Mouse (Mus musculus) layer of hippocampus, adult 11-12 months (tissue): ENCODE results near the gene Setd1a.
"Not testable (repeated sequence)": the region's sequence is repeated elsewhere in the genome, so short reads cannot be mapped to it uniquely, and the experiment has no call there.

Experiments used
- DNase-seq: peaks from one replicate; pipeline ENCODE4 v3.0.0; 2022; ENCODE audit warnings: low spot score

The Setd1a gene

DNA sequence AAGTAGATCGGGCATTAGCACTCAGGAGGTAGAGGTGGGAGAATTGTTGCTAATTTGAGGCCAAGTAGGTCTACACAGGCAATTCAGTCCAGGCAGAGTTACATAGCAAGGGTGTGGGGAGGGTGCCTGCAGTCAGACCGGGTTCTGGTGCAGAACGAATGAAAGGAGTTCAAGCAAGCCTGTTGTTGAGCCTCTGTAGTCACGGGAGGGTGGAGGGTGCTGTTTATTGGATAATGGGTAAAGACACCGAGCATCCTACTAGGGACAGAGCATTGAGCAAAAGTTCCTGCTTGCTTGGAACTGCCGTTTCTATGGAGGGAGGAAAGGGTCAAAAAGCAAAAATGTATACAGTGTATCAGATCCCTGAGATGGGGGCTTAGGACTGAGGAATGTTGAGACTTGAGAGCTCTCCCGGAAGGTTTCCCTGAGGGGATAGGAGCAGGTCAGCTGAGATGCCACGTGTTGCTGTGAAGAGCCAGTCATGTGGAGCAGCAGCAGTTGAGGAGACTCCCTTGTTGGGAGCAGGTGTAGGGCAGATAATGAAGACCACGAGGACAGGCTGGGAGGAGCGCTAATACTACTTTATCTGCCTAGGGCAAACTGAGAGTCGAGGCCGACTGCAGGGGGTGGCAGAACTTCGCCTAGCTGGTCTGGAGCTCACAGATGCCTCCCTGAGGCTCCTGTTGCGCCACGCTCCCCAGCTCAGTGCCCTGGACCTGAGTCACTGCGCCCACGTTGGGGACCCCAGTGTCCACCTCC, 9.4 kb upstream of the Setd1a start:
- no peak for DNase-seq

DNA sequence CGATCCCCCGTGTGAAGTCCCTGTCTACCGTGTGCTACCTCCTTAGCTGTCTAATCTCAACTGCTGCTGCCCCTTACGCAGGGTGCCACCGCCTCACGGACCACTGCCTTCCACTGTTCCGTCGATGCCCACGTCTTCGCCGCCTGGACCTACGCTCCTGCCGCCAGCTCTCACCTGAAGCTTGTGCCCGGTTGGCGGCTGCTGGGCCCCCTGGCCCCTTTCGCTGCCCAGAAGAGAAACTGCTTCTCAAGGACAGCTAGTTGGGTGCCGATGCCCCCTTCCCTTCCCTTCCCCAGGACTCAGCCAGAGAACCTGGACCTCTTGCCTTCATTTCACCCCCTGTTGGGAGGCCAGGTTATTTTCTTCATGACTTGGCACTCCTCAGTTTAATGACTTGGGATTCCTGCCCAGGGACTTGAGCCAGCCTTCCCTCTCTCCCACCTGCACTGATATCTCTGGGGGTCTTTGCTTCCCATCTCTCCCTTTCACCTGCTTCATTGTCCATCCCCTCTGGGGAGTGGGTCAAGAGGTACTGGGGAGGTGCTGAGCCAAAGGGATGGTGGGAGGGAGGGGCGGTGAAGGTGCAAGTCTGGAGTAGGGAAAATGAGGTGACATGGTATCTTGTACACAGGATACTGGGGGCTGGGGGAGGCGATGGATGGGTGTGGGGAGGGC, 8.7 kb upstream of the Setd1a start:
- no peak for DNase-seq

DNA sequence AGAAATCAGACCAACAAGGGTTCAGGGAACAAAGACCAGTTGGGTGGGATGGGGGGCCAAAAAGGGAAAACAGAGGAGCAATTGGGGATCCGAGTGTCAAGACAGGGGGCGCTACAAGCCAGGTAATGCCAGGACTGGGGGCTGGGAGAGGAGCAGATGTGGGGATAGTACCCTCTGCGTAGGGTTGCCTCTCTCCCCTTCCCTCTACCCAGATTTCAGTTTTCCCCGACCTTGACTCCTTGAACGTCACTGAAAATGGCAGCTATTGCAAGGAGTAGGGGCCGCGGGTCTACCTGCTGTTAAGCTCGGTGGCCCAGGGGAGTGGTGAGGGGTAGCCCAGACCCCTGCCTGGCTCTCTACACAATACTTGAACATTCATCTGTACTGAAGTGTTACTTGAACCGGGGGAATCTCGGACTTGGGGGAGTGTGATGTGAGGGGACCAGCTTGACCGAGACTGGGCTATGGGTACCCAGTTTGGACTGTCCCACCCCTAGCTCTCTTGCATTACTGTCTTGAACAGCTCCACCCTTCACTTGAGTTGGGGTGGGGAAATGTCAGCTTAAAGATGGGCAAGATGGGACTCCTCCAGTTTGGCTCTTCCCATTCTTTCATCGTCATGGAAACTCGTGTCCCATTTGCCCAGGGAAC, 8.0 kb upstream of the Setd1a start:
- peak; percentile 46 for DNase-seq

DNA sequence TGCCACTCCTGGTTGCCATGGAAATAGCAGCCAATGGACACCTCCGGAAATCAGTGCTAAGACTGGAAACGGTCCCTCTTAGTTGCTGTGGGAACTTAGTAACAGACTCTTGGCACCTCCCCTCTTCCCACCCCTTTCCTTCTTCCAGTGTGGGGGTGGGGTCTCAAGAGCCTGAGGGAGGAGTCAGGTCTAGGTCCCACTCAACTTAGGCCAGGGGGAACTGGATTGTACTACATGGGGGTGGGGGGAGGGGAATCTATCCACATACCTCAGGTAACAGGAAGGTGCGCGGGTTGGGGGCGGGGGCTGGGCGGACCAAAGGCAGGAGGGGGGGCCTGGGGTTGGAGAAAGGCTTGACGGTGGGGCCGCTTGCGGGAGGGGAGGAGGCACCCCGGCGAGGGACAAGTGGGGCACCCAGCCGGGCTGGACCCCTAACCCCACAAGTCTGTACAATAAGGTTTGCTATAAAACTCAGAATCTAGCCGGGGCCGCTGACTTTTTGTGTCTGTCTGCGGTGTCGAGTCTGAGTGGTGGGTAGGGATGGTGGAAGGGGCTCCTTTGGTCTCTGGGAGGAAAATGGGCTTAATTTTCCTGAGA, 7.4 kb upstream of the Setd1a start:
- DNase-seq = peak; percentile 97

DNA sequence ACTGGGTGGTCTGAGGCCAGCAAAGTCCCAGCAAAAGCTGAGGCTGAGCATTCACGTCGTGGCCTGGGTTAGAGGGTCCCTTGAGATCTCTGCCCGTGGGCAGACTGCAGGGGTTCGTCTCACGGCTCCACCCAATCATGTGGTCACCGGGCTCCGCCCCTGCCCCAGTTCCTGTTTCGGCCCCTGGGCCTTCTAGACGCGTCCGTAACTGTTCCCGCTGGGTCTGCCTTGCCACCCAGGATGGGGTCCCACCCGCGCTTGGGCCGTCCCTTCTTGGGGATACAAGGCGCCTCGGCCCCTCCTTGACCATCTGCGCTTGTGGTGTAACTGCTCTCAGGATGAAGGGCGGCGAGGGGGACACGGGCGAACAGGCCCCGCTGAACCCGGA, 6.8 kb upstream of the Setd1a start, which contains the start of gene Orai3:
Gene Orai3, plus strand, starts transcription at position 165 of the 388 bp plus-strand sequence.
- DNase-seq = peak; percentile 86

DNA sequence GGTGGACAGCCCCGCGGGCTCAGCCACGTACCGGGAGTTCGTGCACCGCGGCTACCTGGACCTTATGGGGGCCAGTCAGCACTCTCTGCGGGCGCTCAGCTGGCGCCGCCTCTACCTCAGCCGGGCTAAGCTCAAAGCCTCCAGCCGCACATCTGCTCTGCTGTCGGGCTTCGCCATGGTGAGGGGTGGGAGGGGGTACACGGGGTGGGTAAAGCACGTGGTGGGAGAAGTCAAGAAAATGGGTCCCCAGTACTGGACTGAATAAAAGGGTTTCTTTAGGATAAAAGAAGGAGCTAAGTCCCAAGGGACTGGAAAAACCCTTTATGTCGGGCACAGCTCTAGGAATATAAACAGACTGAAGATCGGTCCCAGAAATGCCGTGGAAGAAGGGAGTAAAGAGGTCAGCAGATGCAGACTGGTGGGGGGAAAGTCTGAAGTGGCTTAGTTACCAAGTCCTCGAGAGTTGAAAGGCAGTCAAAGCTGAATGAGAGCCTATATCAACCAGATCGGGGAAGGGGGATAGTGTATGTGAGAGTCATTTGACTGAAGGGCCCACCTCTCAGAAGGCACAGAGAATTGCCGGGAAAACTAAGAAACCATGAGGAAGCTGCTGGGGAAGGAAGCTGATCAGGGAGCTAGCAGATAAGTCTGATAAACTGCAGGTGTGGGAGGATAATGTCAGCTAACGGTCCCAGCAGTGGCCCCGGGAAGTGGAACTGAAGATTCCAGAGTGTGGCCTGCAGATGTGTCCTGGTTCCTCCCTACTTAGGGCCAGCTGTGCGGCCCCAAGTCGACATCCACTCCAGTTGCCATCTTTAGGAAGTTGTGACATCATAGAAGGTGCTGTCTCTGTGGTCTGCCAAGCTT, 6.2 kb upstream of the Setd1a start:
- no peak for DNase-seq

DNA sequence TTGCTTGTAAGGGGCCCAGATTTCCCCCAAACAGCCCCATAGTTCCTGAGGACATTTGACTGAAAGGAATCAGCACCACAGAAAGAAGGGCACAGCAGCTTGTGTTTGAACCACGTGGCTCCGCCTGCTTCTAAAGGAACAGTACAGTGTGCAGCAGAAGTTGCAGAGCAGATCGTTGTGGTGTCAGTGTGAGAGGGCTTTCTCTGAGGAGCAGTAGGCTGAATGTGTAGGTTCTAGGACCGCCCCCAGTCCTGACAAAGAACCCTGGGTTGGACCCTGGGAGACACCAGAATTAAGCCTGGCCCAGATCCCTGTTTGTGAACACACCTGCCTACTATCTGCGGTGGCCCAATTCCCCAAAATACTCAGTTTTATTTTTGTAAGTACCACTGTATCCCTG, 5.2 kb upstream of the Setd1a start:
- DNase-seq = peak; percentile 59

DNA sequence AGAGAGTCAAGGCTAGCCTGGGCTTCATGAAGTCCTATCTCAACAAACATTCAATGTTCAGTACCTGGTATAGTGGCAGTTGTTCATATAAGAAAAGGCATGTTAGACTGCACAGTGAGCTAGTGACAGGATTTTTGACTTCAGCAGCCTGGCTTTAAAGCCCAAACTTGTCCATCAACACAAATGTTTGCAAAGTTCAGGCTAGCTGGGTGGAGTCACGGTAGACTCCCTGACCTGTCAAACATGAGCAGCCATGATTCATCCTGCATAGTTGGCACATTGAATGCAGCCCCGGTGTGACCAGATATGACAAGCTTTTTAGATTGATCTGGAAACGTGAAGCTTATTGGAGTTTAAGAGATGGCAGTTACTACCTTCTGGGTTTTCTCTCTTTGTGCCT, 4.4 kb upstream of the Setd1a start:
- no peak for DNase-seq

DNA sequence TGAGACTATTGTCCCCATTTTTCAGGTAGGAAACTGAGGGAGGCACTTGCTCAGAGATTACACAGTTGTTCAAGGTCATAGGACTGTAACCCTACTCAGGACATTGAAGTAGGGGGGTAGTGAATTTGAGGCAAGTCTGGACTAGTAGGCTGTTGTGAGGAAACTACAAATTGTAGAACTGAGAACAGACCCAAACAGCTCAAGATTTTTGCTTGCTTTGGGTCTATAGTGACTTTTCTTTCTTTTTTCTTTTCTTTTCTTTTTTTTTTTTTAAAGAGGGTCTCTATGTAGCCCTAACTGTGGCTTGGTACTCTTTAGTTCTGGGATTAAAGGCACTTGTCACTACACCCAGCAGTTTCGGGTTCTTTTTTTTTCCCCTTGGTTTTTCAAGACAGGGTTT, 3.9 kb upstream of the Setd1a start:
- DNase-seq = no peak

DNA sequence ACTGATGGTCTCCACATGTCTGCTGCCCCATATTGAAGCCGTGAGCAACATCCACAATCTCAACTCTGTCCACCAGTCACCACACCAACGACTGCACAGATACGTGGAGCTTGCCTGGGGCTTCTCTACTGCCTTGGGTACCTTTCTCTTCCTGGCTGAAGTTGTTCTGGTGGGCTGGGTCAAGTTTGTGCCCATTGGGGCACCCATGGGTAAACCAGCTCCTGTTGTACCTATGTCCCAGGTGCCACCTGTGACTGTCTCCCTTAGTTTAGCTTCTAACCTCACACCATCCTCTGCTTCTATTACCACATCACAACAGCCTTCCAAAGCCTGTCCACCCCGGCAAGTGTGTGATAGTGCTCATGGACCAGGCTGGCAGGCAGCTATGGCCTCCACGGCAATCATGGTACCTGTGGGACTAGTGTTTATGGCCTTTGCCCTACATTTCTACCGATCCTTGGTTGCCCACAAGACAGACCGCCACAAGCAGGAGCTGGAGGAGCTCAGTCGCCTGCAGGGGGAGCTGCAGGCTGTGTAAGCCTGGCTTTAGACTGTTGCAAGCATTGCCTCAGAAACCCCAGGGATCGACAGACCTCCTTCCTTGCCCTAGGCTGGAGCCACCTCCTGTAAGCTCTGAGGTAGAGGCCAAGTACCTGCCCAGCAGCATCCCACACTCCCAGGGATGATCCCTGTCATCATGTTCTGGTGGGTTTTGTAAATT, 2.6 kb upstream of the Setd1a start:
- peak; percentile 74 for DNase-seq

DNA sequence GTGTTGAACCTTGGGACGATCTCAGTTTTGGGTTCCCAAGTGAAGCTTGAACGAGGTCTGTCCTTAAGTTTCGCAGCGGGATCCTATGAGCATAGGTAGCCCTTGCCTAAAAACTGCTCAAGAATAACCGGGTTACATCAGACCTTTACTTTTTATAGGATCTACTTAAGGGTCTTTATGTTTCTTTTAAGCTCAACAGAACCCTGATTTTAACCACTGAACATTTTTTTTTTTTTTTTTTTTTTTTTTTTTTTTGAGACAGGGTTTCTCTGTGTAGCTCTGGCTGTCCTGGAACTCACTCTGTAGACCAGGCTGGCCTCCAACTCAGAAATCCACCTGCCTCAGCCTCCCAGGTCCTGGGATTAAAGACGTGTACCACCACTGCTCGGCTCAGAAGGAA, 633 bp upstream of the Setd1a start:
- not testable (repeated sequence) for DNase-seq

DNA sequence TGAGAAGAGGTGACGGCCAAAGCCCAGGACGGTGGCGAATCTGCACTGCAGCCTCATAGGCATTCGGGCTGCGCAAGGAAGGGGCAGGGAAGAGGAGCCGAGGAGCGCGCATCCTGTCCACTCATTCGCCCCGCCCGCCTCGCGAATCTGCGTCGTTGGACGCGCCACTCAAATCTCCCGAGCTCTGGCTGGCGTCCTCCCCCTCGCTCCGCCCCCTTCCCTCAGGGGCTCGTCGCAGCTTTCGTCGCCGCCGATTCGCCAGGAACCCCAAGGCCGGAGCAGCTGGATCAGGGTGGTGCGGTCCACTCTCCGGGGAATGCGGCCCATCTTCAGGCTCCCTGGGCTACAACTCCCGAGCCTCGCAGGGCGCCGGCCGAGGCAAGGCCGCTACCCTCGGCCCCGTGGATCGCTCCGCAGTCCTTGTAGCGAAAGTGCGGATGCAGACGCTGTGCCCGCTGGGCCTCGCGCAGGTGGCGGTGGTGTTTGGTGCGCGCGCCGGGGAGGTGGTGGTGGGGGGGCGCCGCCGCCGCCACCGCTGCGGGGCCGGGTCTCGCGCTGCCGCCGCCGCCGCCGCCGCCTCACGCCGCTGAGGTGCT, 506 bp downstream of the Setd1a start:
- peak; percentile 96 for DNase-seq

DNA sequence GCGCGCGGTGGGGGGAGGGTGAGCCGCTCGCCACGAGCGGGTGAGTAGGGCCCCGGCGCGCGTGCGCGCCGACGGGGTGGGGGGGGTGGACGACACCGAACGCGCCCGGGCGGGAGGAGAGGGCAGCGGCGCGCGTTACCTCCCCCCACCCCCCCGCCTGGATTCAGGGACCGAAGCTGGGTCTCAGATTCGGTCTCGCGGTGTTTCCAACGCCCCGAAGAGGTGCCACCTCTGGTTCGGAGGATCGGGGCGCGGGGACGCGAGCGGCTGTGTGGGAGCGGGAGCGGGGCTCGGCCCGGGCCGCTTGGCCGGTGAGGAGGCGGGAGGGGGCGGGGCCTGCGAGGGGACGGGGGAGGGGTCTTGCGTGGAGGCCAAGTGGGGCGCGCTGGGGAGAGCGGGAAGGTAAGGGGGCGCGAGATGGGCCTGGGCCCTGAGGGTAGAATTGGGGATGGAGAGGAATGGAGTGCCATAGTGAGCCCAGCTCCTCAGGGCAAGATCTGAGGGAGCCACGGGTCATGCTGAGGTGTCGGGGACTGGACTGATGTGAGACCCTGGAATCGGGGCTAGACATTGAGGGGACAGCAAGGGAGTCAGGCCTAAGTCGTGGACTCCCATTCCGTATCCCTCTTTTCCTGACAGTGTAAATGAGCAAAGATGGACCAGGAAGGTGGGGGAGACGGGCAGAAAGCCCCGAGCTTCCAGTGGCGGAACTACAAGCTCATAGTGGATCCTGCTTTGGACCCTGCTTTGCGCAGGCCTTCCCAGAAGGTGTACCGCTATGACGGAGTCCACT, 1.2 kb downstream of the Setd1a start:
- DNase-seq = peak; percentile 54

DNA sequence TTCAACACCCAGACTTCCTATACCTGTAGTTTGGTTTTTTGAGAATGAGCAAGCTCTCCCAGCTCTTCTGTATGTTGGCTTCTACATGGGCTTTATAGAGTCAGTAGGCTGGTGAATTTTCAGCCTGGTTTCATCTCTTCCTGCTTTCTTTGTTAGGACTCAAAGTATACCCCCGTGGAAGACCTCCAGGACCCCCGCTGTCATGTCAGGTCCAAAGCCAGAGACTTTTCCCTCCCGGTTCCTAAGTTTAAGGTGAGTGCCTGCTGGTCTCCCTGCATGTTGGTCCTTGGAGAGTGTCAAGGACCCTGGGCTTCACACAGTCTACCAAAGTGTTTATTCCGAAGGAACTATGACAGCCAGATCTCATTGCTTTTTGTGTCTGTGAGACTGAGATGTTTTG, 1.9 kb downstream of the Setd1a start:
- no peak for DNase-seq

DNA sequence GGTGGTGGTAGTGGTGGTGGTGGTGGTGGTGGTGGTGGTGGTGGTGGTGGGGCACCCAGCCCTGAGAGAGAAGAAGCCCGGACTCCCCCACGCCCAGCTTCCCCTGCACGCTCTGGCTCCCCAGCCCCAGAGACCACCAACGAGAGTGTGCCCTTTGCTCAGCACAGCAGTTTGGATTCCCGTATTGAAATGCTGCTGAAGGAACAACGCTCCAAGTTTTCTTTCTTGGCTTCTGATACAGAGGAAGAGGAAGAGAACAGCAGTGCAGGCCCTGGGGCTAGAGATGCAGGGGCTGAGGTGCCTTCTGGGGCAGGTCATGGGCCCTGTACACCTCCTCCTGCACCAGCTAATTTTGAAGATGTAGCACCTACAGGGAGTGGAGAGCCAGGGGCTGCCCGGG, 8.8 kb downstream of the Setd1a start, which contains the start of gene Gm49388:
Gene Gm49388, plus strand, starts transcription at position 301 of the 400 bp plus-strand sequence.
- no peak for DNase-seq

DNA sequence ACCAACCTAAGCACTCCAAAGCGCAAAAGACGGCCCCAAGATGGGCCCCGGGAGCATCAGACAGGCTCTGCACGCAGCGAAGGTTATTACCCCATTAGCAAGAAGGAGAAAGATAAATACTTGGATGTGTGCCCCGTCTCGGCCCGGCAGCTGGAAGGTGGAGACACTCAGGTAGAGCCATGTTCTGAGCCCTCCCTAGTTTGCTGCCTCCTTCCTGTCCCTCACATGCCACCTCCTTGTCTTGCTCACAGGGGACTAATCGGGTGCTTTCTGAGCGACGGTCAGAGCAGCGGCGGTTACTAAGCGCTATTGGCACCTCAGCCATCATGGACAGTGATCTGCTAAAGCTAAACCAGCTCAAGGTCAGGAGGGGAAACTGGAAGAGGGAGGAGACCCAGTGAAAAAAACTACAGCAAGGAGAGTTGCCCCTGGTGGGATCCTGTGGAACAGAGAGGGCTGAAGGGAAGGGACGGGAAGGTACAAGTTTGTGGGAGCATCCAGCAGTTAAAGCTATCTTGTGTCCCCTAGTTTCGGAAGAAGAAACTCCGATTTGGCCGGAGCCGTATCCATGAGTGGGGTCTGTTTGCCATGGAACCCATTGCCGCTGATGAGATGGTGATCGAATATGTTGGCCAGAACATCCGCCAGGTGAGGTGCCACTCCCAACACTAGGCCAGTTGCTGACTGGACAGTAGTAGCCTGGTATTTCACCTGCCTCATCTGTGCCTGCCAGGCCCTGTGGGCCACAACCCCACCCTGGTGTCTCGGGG, 20.8 kb downstream of the Setd1a start:
- DNase-seq = no peak

DNA sequence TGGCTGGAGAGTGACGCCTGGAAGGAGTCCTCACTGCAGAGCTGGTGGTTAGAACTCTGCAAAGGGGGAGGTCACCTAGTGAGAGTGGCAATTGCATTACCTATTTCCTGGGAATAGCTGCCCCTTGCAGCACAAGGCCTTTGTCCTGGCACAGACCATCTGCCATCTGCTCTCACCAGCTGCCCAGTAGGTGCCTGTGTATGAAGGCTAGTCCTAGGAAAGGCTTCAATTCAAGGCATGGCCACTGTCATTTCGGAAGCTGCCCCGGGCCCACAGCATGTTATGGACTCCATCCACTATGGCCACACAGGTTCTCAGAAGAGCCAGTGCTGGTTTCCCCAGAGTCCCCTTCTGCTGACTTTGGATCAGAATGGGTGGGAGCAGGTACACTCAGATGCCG, 22.1 kb downstream of the Setd1a start:
- DNase-seq = no peak

DNA sequence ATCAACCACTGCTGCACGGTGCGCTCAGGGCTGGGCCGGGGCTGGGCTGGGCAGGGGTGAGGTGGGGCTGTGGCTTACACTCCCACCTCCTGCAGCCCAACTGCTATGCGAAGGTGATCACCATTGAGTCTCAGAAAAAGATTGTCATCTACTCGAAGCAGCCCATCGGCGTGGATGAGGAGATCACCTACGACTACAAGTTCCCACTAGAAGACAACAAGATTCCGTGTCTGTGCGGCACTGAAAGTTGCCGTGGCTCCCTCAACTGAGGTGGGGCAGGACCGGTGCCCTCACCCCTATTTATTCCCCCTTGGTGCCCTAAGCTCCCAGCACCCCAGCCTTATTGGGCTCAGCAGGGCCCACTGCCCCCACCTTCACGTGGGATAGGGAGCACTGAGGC, 22.7 kb downstream of the Setd1a start:
- no peak for DNase-seq

DNA sequence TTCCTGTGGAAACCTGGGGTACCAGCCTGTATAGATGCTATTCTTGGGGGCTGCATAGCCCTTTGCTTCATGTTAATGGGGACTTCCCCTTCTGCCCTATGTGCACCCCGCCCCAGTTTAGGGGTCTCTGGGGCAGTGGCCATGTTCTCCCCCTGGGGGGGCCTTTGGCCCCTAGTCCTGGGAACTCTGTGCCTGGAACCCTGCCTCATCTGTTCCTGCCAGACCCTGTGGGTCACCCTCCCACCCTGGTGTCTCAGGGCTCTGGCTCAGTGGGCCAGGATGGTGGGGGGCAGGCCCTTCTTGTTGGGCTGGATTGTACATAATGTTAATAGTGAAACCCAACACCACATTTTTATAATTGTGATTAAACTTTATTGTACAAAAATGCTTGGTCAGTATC, 23.3 kb downstream of the Setd1a start:
- no peak for DNase-seq
